Mouse (Mus musculus): ENCODE results near the gene Stard3. TPM values are rescaled to one million over a fixed set of nuclear protein-coding genes. Genes with fewer than 3 reads are reported as not detected.
A peak's percentile ranks its signal among the peaks of the same experiment; 100 is the strongest.
"Not testable (repeated sequence)": the region's sequence is repeated elsewhere in the genome, so short reads cannot be mapped to it uniquely, and the experiment has no call there.

The Stard3 gene
- polyA plus RNA-seq, 1 experiment, result 131 TPM

DNA sequence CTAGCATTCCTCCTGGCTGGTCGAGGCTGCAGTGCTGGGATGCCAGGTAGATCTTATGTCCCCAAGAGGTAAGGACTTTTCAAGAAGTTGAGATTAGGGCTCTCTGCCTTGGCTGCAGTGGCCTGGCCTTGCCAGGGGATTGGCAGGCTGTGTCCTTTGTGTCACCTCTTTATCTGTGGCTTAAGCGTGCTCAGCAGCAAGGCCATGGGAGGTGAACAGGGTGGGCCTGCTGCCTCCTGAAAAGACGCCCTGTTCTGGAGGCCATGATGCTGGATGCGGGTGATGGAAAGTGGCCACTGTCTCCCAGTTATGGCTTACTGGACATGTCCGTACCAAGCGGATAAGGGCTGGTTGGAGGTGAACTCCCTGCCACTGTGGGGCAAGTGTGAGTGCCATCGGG is 21.2 kb downstream of the Stard3 start:
- DNase-seq, result no peak
- WGBS, result 76% methylated on average over 7 of the region's 7 CpGs
- H3K4me3 ChIP-seq (replicated peaks; ENCODE audit: extremely low read depth, low read depth, low read length), result no peak overlapping the region
- H3K4me1 ChIP-seq (ENCODE audit: control insufficient read depth, insufficient read depth, low read length), result peaks cover 3% of the 10 kb centered on the region; the same call in 1 of the 2 replicates
- TF ChIP-seq CTCF (IDR thresholded peaks at IDR 0.05; ENCODE audit: insufficient read depth, low read length) (no peak), POLR2A (IDR thresholded peaks at IDR 0.05; ENCODE audit: borderline replicate concordance, extremely low read depth, low read depth, low read length) (no peak)

DNA sequence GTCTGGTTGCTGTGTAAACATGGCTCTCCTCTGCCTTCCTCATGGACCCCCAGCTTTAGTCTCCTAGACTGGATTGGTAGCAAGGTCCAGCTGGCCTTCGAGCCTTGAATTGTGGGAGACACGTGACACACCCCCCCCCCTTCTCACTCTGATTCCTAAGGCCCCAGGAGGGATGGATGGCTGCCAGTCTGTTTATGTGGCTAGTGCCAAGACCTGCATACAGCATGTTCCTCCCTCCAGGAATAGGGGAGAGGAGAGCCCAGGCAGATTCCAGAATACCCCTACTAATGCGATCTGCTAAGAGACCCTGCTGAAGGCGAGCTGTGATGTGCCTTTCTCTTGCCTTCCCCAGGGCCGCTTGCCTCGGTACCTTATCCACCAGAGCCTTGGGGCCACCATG is 21.9 kb downstream of the Stard3 start:
- H3K4me1 ChIP-seq (ENCODE audit: control insufficient read depth, insufficient read depth, low read length), result peaks cover 3% of the 10 kb centered on the region; the same call in 1 of the 2 replicates
- WGBS, result 66% methylated on average over 6 of the region's 6 CpGs
- no peak overlapping the region for H3K4me3 ChIP-seq (replicated peaks; ENCODE audit: extremely low read depth, low read depth, low read length)
- DNase-seq, result no peak
- TF ChIP-seq CTCF (IDR thresholded peaks at IDR 0.05; ENCODE audit: insufficient read depth, low read length) (no peak), POLR2A (IDR thresholded peaks at IDR 0.05; ENCODE audit: borderline replicate concordance, extremely low read depth, low read depth, low read length) (no peak)

DNA sequence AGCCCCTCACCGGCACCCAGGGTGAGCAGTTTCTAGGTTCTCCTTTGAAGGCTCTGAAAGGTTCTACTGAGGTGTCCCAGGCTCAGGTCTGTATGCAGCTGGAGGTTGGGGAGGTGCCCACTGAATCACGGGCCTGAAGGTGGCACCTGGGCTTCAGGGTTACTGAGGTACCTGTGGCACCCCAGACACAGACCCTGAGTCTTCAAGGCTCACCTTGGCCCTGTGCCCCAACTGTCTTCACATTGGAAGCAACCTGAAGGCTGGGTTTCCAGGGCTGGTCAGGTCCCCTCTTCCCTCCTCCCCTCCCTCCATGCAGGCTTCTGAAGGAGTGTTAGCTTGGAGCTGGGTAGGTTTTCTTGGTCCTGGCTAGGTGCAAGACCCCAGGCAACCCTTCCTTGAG is 23.5 kb downstream of the Stard3 start:
- WGBS, result 88% methylated on average over 2 of the region's 2 CpGs

GRCm38 (mm10) chr11:98382405-98382804 is 24.2 kb downstream of the Stard3 start:
- H3K4me1 ChIP-seq (ENCODE audit: control insufficient read depth, insufficient read depth, low read length); H3K4me3 ChIP-seq (replicated peaks; ENCODE audit: extremely low read depth, low read depth, low read length); DNase-seq: not testable (repeated sequence)
- WGBS, result 45% methylated on average over 2 of the region's 2 CpGs

More for the DNA sequence above, 23.5 kb downstream of the Stard3 start:
- DNase-seq, result no peak
- no peak for TF ChIP-seq POLR2A (IDR thresholded peaks at IDR 0.05; ENCODE audit: borderline replicate concordance, extremely low read depth, low read depth, low read length)
- TF ChIP-seq CTCF (IDR thresholded peaks at IDR 0.05; ENCODE audit: insufficient read depth, low read length), result no peak
- Histone ChIP-seq H3K4me3 (replicated peaks; ENCODE audit: extremely low read depth, low read depth, low read length) (no peak overlapping the region), H3K4me1 (ENCODE audit: control insufficient read depth, insufficient read depth, low read length) (peaks cover 3% of the 10 kb centered on the region; the same call in 1 of the 2 replicates)

- no peak for TF ChIP-seq CTCF (IDR thresholded peaks at IDR 0.05; ENCODE audit: insufficient read depth, low read length)
- TF ChIP-seq POLR2A (IDR thresholded peaks at IDR 0.05; ENCODE audit: borderline replicate concordance, extremely low read depth, low read depth, low read length), result 0 out of 2 replicates have a peak, but pooled peaks have one; percentile 24
- H3K4me1 ChIP-seq (ENCODE audit: control insufficient read depth, insufficient read depth, low read length), result peaks cover 3% of the 10 kb centered on the region; the same call in 1 of the 2 replicates
- 57% methylated on average over 14 of the region's 14 CpGs for WGBS
- H3K4me3 ChIP-seq (replicated peaks; ENCODE audit: extremely low read depth, low read depth, low read length), result no peak within 1 kb of the TSS
- DNase-seq, result no peak
These were observed 25.3 kb downstream of the Stard3 start, which contains the start of gene Tcap for GRCm38 (mm10) chr11:98383261-98384030. Gene Tcap (plus strand): TSS chr11:98383811.

DNA sequence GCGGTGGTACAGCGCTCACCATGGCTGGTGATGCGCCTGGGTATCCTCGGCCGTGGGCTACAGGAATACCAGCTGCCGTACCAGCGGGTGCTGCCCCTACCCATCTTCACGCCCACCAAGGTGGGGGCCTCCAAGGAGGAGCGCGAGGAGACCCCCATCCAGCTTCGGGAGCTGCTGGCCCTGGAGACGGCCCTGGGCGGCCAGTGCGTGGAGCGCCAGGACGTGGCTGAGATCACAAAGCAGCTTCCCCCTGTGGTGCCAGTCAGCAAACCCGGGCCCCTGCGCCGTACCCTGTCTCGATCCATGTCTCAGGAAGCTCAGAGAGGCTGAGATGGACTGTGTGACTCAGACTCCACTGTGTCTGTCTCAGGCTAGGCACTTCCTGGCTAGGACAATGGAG is 26.0 kb downstream of the Stard3 start:
- Histone ChIP-seq H3K4me1 (ENCODE audit: control insufficient read depth, insufficient read depth, low read length) (peaks cover 3% of the 10 kb centered on the region; the same call in 1 of the 2 replicates), H3K4me3 (replicated peaks; ENCODE audit: extremely low read depth, low read depth, low read length) (no peak overlapping the region)
- TF ChIP-seq CTCF (IDR thresholded peaks at IDR 0.05; ENCODE audit: insufficient read depth, low read length), result no peak
- TF ChIP-seq POLR2A (IDR thresholded peaks at IDR 0.05; ENCODE audit: borderline replicate concordance, extremely low read depth, low read depth, low read length), result no peak
- 81% methylated on average over 20 of the region's 20 CpGs for WGBS
- no peak for DNase-seq

DNA sequence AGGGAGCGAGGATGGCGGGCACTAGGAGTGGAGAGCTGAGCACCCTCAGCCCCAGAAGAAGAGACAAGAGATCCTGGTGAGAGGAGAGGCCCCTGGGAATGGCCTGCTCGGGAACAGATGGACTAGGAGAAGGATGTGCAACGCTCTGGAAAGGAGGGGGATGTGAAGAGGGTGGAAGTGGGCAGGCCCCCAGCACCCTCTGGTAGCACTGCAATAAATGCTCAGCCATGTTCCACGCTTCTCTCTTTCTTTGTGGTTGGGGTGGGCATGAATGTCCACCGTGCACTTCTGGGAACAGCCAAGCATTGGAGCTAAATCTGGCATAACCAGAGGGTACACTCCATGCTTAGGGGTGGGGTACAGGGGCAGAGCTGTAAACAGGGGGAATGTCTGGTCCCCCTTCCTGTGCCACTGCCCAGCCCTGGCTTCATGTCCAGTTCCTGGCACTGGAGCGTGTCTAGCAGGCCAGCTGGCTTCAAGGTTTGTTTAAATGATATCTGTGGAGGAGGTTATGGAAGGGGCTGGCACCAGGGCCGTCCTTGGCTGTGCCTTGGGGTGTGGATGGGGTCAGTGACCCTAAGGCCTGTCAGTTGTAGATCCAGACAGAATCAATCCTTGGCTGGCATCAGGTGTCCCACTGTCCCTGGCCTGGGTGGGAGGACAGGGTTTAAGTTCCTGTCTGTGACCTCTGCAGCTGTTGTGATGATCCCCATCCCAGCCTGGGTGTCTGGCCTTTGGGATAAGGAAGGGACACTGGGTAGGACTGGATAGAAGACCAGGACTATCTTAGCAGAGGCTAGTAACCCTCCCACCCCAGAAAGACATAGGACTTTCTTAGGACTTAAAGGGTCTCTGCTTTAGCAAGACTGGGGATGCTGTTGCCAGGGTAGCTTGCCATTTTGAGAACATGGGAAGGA is 26.8 kb downstream of the Stard3 start:
- WGBS, result 59% methylated on average over 8 of the region's 8 CpGs
- no peak for DNase-seq
- H3K4me3 ChIP-seq (replicated peaks; ENCODE audit: extremely low read depth, low read depth, low read length), result no peak overlapping the region
- H3K4me1 ChIP-seq (ENCODE audit: control insufficient read depth, insufficient read depth, low read length), result peaks cover 3% of the 10 kb centered on the region; the same call in 1 of the 2 replicates
- no peak for TF ChIP-seq POLR2A (IDR thresholded peaks at IDR 0.05; ENCODE audit: borderline replicate concordance, extremely low read depth, low read depth, low read length)
- no peak for TF ChIP-seq CTCF (IDR thresholded peaks at IDR 0.05; ENCODE audit: insufficient read depth, low read length)

DNA sequence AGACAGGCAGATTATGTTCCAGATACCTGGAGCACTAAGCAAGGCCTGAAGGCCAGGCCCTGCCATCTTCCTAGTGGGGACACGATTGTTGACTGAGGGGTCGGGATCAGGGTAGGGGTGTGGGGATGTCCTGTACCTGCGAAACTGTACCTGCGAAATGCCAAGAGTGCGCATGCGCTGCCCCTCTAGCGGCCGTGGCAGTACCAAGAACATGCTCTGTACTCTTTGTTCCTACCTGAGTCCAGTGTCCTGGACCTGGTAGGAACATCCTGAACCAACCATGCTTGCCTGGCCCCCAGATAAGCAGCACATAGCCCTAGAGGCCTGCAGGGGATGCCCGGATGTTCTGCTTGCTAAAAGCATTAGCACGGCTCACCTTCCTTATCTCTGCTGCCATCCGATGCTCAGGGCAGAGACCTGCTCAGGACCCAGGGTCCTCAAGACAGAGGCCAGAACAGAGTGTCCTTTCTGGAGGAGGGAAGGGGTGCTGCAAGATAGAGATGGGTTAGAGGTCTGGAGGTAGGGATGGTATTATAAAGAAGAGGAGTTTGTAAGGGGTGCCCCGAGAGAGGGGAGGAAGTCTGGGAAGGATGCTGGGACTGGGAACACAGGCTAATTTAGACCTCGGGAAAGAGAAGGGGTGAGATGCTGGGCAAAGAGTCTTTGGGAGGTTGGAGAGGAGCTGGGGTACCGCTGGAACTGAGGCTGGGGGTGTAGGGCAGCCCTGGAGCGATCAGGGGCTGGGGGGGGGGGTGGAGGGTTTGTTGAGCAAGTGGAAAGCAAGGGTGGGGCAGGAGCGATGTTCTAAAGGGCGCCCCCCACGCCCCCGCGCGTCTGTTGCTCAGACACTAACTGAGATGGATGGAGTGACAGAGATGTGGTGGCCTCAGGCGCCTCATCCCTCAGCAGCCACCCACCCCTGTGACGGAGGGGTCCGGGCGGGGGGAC is 27.7 kb downstream of the Stard3 start, which contains the start of gene Pnmt:
Gene Pnmt, plus strand, starts transcription at position 813 of the 948 bp plus-strand sequence.
- peaks cover 3% of the 10 kb centered on the region; the same call in 1 of the 2 replicates for H3K4me1 ChIP-seq (ENCODE audit: control insufficient read depth, insufficient read depth, low read length)
- no peak for DNase-seq
- no peak within 1 kb of the TSS for H3K4me3 ChIP-seq (replicated peaks; ENCODE audit: extremely low read depth, low read depth, low read length)
- TF ChIP-seq CTCF (IDR thresholded peaks at IDR 0.05; ENCODE audit: insufficient read depth, low read length) (no peak), POLR2A (IDR thresholded peaks at IDR 0.05; ENCODE audit: borderline replicate concordance, extremely low read depth, low read depth, low read length) (no peak)
- 49% methylated on average over 25 of the region's 25 CpGs for WGBS
